Mouse (Mus musculus) olfactory bulb, adult 2 months (tissue): ENCODE data around the gene Pkp4.

ENCODE experiments used
- CTCF ChIP-seq: fragments of 200-500 bp; IDR thresholded peaks from 2 replicates; pipeline ENCODE4 v1.5.1; 2012; ENCODE audit warnings: low read depth, mild to moderate bottlenecking, low read length, moderate library complexity; ENCODE audit not compliant: insufficient read depth
- POLR2A ChIP-seq: fragments of 200-500 bp; IDR thresholded peaks from 2 replicates; pipeline ENCODE4 v1.6.1; 2012; ENCODE audit warnings: mild to moderate bottlenecking, low read depth, low read length, moderate library complexity; ENCODE audit not compliant: insufficient read depth

DNA sequence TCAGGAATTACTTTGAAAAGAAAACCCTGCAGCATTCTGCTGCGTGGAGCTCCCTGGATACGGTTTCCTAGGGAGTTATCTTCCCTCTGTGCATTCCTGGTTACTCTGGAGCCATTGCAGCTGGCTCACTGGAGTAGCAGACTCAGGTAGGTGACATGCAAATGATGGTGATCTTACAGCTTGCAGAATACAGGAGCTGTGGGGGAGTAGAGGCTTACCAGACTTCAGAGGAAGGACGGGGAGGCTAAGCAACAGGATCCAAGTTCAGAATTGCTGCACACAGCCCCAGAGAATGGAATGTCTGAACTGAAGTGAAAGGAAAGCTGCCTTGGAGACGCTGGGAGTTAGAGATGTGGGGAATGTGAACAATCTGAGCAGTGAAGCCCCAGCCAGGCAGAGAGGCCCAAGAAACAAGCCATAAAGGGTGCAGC lies 200.7 kb downstream of the Pkp4 start:
- TF ChIP-seq CTCF (no peak), POLR2A (no peak)
